Mouse (Mus musculus) MEL (cell line): ENCODE measurements around the gene Hprt. TPM values are rescaled to one million over a fixed set of nuclear protein-coding genes. Genes with fewer than 3 reads are reported as not detected.

Source experiments
- DNase-seq: peaks from one replicate; pipeline ENCODE4 v3.0.0; 2011; ENCODE audit warnings: low read depth, low spot score
- H3K27ac ChIP-seq: 2 replicates; pipeline ENCODE4 v1.5.1; 2012; ENCODE audit warnings: low read depth, mild to moderate bottlenecking, control low read depth, low read length, moderate library complexity; ENCODE audit not compliant: control insufficient read depth
- H3K27me3 ChIP-seq, 2 experiments: fragments of 150-350 bp in 1 of 2; sonication (generic) in 1 of 2; 2 replicates each; pipeline ENCODE4 v1.6.1; 2012; ENCODE audit warnings: low read length in 2 of 2, mild to moderate bottlenecking in 2 of 2, improper control_type of control experiment in 1 of 2, moderate library complexity in 1 of 2; ENCODE audit not compliant: insufficient read depth in 2 of 2, control insufficient read depth in 1 of 2
- H3K36me3 ChIP-seq, 2 experiments: 2 replicates each; pipeline ENCODE4 v1.6.1; 2012 to 2014; ENCODE audit warnings: low read length in 2 of 2, improper control_type of control experiment in 1 of 2, inconsistent platforms in 1 of 2, mild to moderate bottlenecking in 1 of 2; ENCODE audit not compliant: insufficient read depth in 2 of 2, control insufficient read depth in 1 of 2
- H3K4me1 ChIP-seq, 2 experiments: fragments of 150-350 bp in 1 of 2; sonication (generic) in 1 of 2; 2 replicates each; pipeline ENCODE4 v1.6.1; 2012; ENCODE audit warnings: low read length in 2 of 2, improper control_type of control experiment in 1 of 2, mild to moderate bottlenecking in 1 of 2; ENCODE audit not compliant: insufficient read depth in 2 of 2, control insufficient read depth in 1 of 2
- H3K4me3 ChIP-seq, 2 experiments: fragments of 150-350 bp in 1 of 2; sonication (generic) in 1 of 2; 2 replicates each; pipeline ENCODE4 v1.5.1; 2012; ENCODE audit warnings: low read depth in 2 of 2, low read length in 2 of 2, mild to moderate bottlenecking in 2 of 2, moderate library complexity in 2 of 2, control low read depth in 1 of 2, improper control_type of control experiment in 1 of 2; ENCODE audit not compliant: control insufficient read depth in 1 of 2, insufficient read depth in 1 of 2
- H3K79me2 ChIP-seq: 2 replicates; pipeline ENCODE4 v1.6.1; 2012; ENCODE audit warnings: mild to moderate bottlenecking, low read length, moderate library complexity; ENCODE audit not compliant: control insufficient read depth, poor library complexity, insufficient read depth
- H3K9ac ChIP-seq: 2 replicates; pipeline ENCODE4 v1.6.1; 2012; ENCODE audit warnings: low read depth, mild to moderate bottlenecking, control low read depth, low read length, moderate library complexity; ENCODE audit not compliant: control insufficient read depth, poor library complexity, severe bottlenecking
- H3K9me3 ChIP-seq: fragments of 150-350 bp; sonication (generic); replicated peaks from 2 replicates; pipeline ENCODE4 v1.6.1; 2012; ENCODE audit warnings: mild to moderate bottlenecking, low read length, improper control_type of control experiment, moderate library complexity; ENCODE audit not compliant: insufficient read depth
- E2F4 ChIP-seq: IDR thresholded peaks from 2 replicates; pipeline ENCODE4 v1.6.1; 2011; ENCODE audit warnings: low read depth, low read length, improper control_type of control experiment, borderline replicate concordance
- EP300 ChIP-seq, 2 experiments: IDR thresholded peaks; 2 replicates each; pipeline ENCODE4 v1.6.1; 2011; ENCODE audit warnings: improper control_type of control experiment in 2 of 2, low read length in 2 of 2, low read depth in 1 of 2, mild to moderate bottlenecking in 1 of 2
- GATA1 ChIP-seq: IDR thresholded peaks from 2 replicates; pipeline ENCODE4 v1.6.1; 2011; ENCODE audit warnings: low read depth, low read length, improper control_type of control experiment
- HCFC1 ChIP-seq: IDR thresholded peaks from 2 replicates; pipeline ENCODE4 v1.6.1; 2012; ENCODE audit warnings: low read depth, mild to moderate bottlenecking, inconsistent platforms, low read length, improper control_type of control experiment, moderate library complexity
- JUND ChIP-seq: IDR thresholded peaks from 2 replicates; pipeline ENCODE4 v1.6.1; 2011; ENCODE audit warnings: low read depth, mild to moderate bottlenecking, improper control_type of control experiment, low read length
- KAT2A ChIP-seq: conservative IDR thresholded peaks from 2 replicates; pipeline ENCODE4 v1.6.1; 2012; ENCODE audit warnings: low read depth, low read length, improper control_type of control experiment, inconsistent platforms
- MAX ChIP-seq: IDR thresholded peaks from 2 replicates; pipeline ENCODE4 v1.6.1; 2011; ENCODE audit warnings: low read length, improper control_type of control experiment
- MXI1 ChIP-seq: IDR thresholded peaks from 2 replicates; pipeline ENCODE4 v1.6.1; 2011; ENCODE audit warnings: mild to moderate bottlenecking, low read depth, low read length, improper control_type of control experiment
- MYC ChIP-seq: IDR thresholded peaks from 2 replicates; pipeline ENCODE4 v1.6.1; 2011; ENCODE audit warnings: low read depth, mild to moderate bottlenecking, low read length, improper control_type of control experiment, moderate library complexity
- NELFE ChIP-seq: IDR thresholded peaks from 2 replicates; pipeline ENCODE4 v1.6.1; 2011; ENCODE audit warnings: low read depth, low read length, improper control_type of control experiment
- NRF1 ChIP-seq: IDR thresholded peaks from 2 replicates; pipeline ENCODE4 v1.6.1; 2014; ENCODE audit warnings: low read depth, mild to moderate bottlenecking, inconsistent platforms, low read length, improper control_type of control experiment, moderate library complexity; ENCODE audit not compliant: poor library complexity, insufficient read depth, severe bottlenecking
- POLR2A ChIP-seq, 2 experiments: IDR thresholded peaks; 2 replicates each; pipeline ENCODE4 v1.6.1; 2011 to 2012; ENCODE audit warnings: low read length in 2 of 2, mild to moderate bottlenecking in 2 of 2, control low read depth in 1 of 2, improper control_type of control experiment in 1 of 2, low read depth in 1 of 2, moderate library complexity in 1 of 2; ENCODE audit not compliant: control insufficient read depth in 1 of 2, insufficient read depth in 1 of 2, poor library complexity in 1 of 2
- POLR2AphosphoS2 ChIP-seq: IDR thresholded peaks from 2 replicates; pipeline ENCODE4 v1.6.1; 2011; ENCODE audit warnings: low read length, improper control_type of control experiment
- SIN3A ChIP-seq: IDR thresholded peaks from 2 replicates; pipeline ENCODE4 v1.6.1; 2012; ENCODE audit warnings: low read length, improper control_type of control experiment, inconsistent platforms
- TBP ChIP-seq: IDR thresholded peaks from 2 replicates; pipeline ENCODE4 v1.8.0; 2011; ENCODE audit warnings: low read depth, low read length, improper control_type of control experiment
- TCF12 ChIP-seq: IDR thresholded peaks from 2 replicates; pipeline ENCODE4 v1.6.1; 2014; ENCODE audit warnings: low read depth, mild to moderate bottlenecking, inconsistent platforms, low read length, improper control_type of control experiment, moderate library complexity
- ZMIZ1 ChIP-seq: IDR thresholded peaks from 2 replicates; pipeline ENCODE4 v1.6.1; 2012; ENCODE audit warnings: low read depth, mild to moderate bottlenecking, inconsistent platforms, low read length, improper control_type of control experiment, moderate library complexity
- ZNF384 ChIP-seq: IDR thresholded peaks from 2 replicates; pipeline ENCODE4 v1.6.1; 2012; ENCODE audit warnings: low read depth, mild to moderate bottlenecking, inconsistent platforms, low read length, improper control_type of control experiment
- polyA plus RNA-seq, 2 experiments: library from polyadenylated mRNA; stranded (reverse) in 1 of 2; unstranded in 1 of 2; fragments of >175 nt in 1 of 2; fragments of >200 nt in 1 of 2; gene quantifications; 2 replicates each; pipeline versions ENCODE4 v1.2.1 to v1.2.4; 2012; ENCODE audit warnings: low replicate concordance in 2 of 2, low read depth in 1 of 2; ENCODE audit not compliant: insufficient read length in 2 of 2, insufficient read depth in 1 of 2, missing spikeins in 1 of 2
- total RNA-seq: library from RNA; depleted of rRNA; stranded (reverse); fragments of 300-350 nt; gene quantifications from 2 replicates; pipeline ENCODE4 v1.2.3, GENCODE M21; 2012; rRNA removed

Gene Hprt
- 117 and 145 TPM in 2 replicates for total RNA-seq
- polyA plus RNA-seq, result 100 to 1,000 TPM in 1 of 2 experiments, not detected in 1; 113 TPM

DNA sequence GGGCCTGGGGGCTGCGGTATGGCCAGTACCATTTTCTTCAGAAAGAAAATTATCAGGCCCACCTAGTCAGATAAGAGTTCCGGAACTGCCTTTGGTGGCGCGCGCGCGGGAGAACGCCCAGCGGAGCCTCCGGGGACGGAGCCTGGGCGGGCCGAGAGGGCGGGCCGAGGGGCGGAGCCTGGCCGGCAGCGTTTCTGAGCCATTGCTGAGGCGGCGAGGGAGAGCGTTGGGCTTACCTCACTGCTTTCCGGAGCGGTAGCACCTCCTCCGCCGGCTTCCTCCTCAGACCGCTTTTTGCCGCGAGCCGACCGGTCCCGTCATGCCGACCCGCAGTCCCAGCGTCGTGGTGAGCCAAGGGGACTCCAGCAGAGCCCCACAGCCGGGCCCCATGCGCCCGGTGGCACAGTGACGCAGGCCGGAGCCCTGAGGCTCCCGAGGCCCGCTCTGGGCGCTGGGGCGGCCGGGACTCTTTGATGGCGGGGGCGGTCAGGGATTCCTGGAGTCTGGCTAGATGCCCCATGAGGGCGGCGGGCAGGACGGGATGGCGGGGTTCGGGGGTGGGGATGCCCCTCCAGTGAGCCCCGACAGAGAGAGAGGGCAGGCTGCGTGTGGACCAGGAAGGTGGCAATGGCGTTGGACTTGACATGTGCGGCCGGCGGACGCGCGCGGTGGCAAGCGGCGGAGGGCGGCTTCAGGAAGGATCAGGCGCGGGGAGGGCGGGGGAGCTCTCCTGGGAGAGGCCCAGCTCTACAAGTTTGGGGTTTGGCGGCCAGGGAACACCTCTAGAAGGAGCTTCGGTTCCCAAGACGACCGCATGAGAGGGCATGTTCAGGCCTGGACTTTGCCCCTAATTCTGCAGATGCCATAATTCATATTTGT lies at the start of gene Hprt:
Gene Hprt (plus strand): TSS at position 233 of the 879 bp plus-strand sequence.
- DNase-seq, result peak; percentile 90
- Histone ChIP-seq H3K36me3 (peaks cover 0 to 24% of the 10 kb centered on the region in 2 experiments; a peak in 3 of 4 replicates), H3K9me3 (no peaks in the 10 kb centered on the region), H3K4me3 (peak within 1 kb of the TSS; percentile 88 to 94), H3K79me2 (peaks cover 34% of the 10 kb centered on the region), H3K4me1 (peaks cover 0 to 3% of the 10 kb centered on the region in 2 experiments; a peak in 1 of 4 replicates), H3K27me3 (no peaks in the 10 kb centered on the region), H3K9ac (peak within 1 kb of the TSS; percentile 95), H3K27ac (peak within 1 kb of the TSS; percentile 80)
- TF ChIP-seq POLR2AphosphoS2, result peak; percentile 63; the same call in 1 of the 2 replicates
- TF ChIP-seq MXI1, result peak; percentile 30; the same call in 1 of the 2 replicates
- TF ChIP-seq NRF1, result peak; percentile 55
- TF ChIP-seq GATA1, result peak; percentile 77
- no peak for TF ChIP-seq ZNF384
- TF ChIP-seq EP300 (IDR thresholded peaks at IDR 0.05; ENCODE audit: low read depth in 1 of 2, low read length in 2 of 2), result peak; percentile 26 to 43; a peak in 3 of 4 replicates
- peak; percentile 65; the same call in 1 of the 2 replicates for TF ChIP-seq TBP
- peak; percentile 42; the same call in 1 of the 2 replicates for TF ChIP-seq SIN3A
- TF ChIP-seq NELFE, result peak; percentile 80
- peak; percentile 32; the same call in 1 of the 2 replicates for TF ChIP-seq MAX
- no peak for TF ChIP-seq KAT2A
- TF ChIP-seq ZMIZ1, result peak; percentile 89
- peak; percentile 62 to 92; a peak in 3 of 4 replicates for TF ChIP-seq POLR2A (IDR thresholded peaks at IDR 0.05; ENCODE audit: control insufficient read depth in 1 of 2, insufficient read depth in 1 of 2, low read depth in 1 of 2, low read length in 2 of 2, poor library complexity in 1 of 2)
- TF ChIP-seq HCFC1, result 0 out of 2 replicates have a peak, but pooled peaks have one; percentile 35
- TF ChIP-seq E2F4, result peak; percentile 83; the same call in 1 of the 2 replicates
- no peak for TF ChIP-seq JUND
- no peak for TF ChIP-seq TCF12

- H3K36me3 ChIP-seq, result peaks cover 0 to 3% of the 10 kb centered on the region in 2 experiments; a peak in 2 of 4 replicates
- H3K4me3 ChIP-seq, result no peak overlapping the region
- no peaks in the 10 kb centered on the region for H3K4me1 ChIP-seq
- no peaks in the 10 kb centered on the region for H3K27me3 ChIP-seq
- TF ChIP-seq MYC (no peak), SIN3A (no peak), MXI1 (no peak)
- H3K79me2 ChIP-seq, result no peaks in the 10 kb centered on the region
- H3K9ac ChIP-seq, result no peak overlapping the region
- no peak for DNase-seq
- no peaks in the 10 kb centered on the region for H3K9me3 ChIP-seq
- H3K27ac ChIP-seq, result no peak overlapping the region
These were observed 42.4 kb upstream of the Hprt start for GRCm38 (mm10) chrX:52945509-52945908.
